Mouse (Mus musculus): ENCODE measurements around the gene Pygm. TPM values are rescaled to one million over a fixed set of nuclear protein-coding genes. Genes with fewer than 3 reads are reported as not detected.

The Pygm gene
- polyA plus RNA-seq, 1 experiment from 2014 or later, result 225 TPM

- 88% methylated on average over 10 of the region's 10 CpGs for WGBS
- no peak overlapping the region for H3K9ac ChIP-seq (ENCODE audit: low read length)
- peaks cover 17 to 27% of the 10 kb centered on the region in 2 experiments; a peak in 3 of 4 replicates for H3K4me1 ChIP-seq (ENCODE audit: control insufficient read depth in 2 of 2, insufficient read depth in 2 of 2, low read length in 2 of 2)
- no peak for ATAC-seq (ENCODE audit: insufficient number of reproducible peaks, insufficient read depth, low FRiP score, low read depth)
- no peak overlapping the region for H3K27ac ChIP-seq (replicated peaks in 1 of 2; ENCODE audit: control insufficient read depth in 1 of 2, insufficient read depth in 1 of 2, low read depth in 2 of 2, low read length in 2 of 2)
- no peak overlapping the region for H3K4me3 ChIP-seq (ENCODE audit: control insufficient read depth in 1 of 2, insufficient read depth in 1 of 2, low read depth in 1 of 2, low read length in 2 of 2)
- no peaks in the 10 kb centered on the region for H3K36me3 ChIP-seq (ENCODE audit: control insufficient read depth, insufficient read depth, low read length)
- H3K27me3 ChIP-seq (ENCODE audit: control insufficient read depth, insufficient read depth, low read length), result peaks cover 5% of the 10 kb centered on the region; the same call in 1 of the 2 replicates
- H3K9me3 ChIP-seq (ENCODE audit: control insufficient read depth, low read length), result no peaks in the 10 kb centered on the region
- H3K4me2 ChIP-seq (ENCODE audit: low read length), result no peak overlapping the region
Observed at GRCm38 (mm10) chr19:6403869-6404268, 19.7 kb downstream of the Pygm start.

DNA sequence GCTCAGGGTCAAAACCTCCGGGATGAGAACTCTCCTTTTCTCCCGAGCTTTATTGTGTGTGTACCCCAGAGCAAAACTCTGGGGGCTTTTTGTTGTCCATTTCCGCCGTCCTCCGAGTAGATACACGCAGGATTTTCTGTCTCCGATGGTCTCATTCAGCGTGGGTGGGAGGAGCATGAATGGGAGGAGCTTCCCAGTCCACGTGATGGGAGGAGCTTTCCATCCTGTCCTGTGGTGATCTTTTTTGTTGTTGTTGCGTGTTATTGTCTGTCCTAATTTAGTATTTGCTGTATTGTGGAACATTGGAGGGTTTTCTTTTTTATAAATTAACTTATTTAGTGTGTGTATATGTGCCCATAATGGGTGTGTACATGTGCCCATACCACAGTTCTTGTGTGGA lies 21.2 kb downstream of the Pygm start:
- Histone ChIP-seq H3K9ac (ENCODE audit: low read length) (no peak overlapping the region), H3K4me2 (ENCODE audit: low read length) (no peak overlapping the region), H3K4me3 (ENCODE audit: control insufficient read depth in 1 of 2, insufficient read depth in 1 of 2, low read depth in 1 of 2, low read length in 2 of 2) (no peak overlapping the region), H3K27me3 (ENCODE audit: control insufficient read depth, insufficient read depth, low read length) (peaks cover 5% of the 10 kb centered on the region; the same call in 1 of the 2 replicates), H3K36me3 (ENCODE audit: control insufficient read depth, insufficient read depth, low read length) (no peaks in the 10 kb centered on the region), H3K27ac (replicated peaks in 1 of 2; ENCODE audit: control insufficient read depth in 1 of 2, insufficient read depth in 1 of 2, low read depth in 2 of 2, low read length in 2 of 2) (no peak overlapping the region), H3K9me3 (ENCODE audit: control insufficient read depth, low read length) (no peaks in the 10 kb centered on the region), H3K4me1 (ENCODE audit: control insufficient read depth in 2 of 2, insufficient read depth in 2 of 2, low read length in 2 of 2) (peaks cover 10 to 17% of the 10 kb centered on the region in 2 experiments; a peak in 3 of 4 replicates)
- no peak for ATAC-seq (ENCODE audit: insufficient number of reproducible peaks, insufficient read depth, low FRiP score, low read depth)
- 76% methylated on average over 10 of the region's 10 CpGs for WGBS

DNA sequence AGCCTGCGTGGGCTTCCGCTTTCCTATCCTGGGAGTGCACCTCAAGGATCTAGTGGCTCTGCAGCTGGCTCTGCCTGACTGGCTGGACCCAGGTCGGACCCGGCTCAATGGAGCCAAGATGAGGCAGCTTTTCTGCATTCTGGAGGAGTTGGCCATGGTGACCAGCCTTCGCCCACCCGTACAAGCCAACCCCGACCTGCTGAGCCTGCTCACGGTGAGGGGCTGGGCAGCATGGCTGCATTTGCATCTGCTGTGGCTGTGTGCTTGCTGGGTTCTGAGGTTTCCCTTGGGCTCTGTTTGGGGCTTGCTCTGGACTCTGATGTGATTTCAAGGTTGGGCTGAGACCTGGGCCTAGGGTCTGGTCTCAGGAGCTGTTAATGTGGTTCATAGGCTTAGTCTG lies 22.9 kb downstream of the Pygm start:
- WGBS, result 81% methylated on average over 8 of the region's 8 CpGs
- Histone ChIP-seq H3K27ac (replicated peaks in 1 of 2; ENCODE audit: control insufficient read depth in 1 of 2, insufficient read depth in 1 of 2, low read depth in 2 of 2, low read length in 2 of 2) (no peak overlapping the region), H3K4me3 (ENCODE audit: control insufficient read depth in 1 of 2, insufficient read depth in 1 of 2, low read depth in 1 of 2, low read length in 2 of 2) (no peak overlapping the region), H3K4me1 (ENCODE audit: control insufficient read depth in 2 of 2, insufficient read depth in 2 of 2, low read length in 2 of 2) (peaks cover 2% of the 10 kb centered on the region in 2 experiments; a peak in 2 of 4 replicates), H3K27me3 (ENCODE audit: control insufficient read depth, insufficient read depth, low read length) (peaks cover 2% of the 10 kb centered on the region; the same call in 1 of the 2 replicates), H3K36me3 (ENCODE audit: control insufficient read depth, insufficient read depth, low read length) (no peaks in the 10 kb centered on the region), H3K9me3 (ENCODE audit: control insufficient read depth, low read length) (no peaks in the 10 kb centered on the region), H3K4me2 (ENCODE audit: low read length) (no peak overlapping the region), H3K9ac (ENCODE audit: low read length) (no peak overlapping the region)
- no peak for ATAC-seq (ENCODE audit: insufficient number of reproducible peaks, insufficient read depth, low FRiP score, low read depth)

DNA sequence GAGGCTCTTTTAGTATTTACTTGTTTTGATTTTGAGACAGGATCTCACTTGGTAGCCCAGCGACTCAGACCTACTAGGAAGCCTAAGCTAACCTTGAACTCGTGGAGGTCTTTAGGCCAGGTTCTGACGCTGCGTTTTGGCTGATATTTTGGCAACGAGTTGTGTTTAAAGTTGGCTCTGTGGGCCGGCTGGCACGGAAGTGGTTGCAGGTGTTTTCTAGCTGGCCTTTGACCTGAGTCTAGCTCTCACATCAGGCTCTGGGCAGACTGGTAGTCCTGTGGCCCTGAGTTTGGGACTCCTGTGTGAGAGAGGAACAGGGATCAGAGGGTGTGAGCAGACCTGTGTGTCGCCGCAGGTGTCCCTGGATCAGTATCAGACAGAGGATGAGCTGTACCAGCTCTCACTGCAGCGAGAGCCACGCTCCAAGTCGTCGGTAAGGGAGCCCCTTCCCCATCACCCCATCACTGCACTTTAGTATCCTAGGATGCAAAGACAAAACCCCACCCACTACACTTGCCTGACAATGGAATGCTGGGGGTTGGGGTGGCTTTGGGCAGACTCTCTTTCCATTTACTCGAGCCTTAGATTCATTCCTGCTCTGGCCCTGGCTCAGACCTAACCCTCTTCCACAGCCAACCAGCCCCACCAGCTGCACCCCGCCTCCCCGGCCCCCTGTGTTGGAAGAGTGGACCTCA lies 23.8 kb downstream of the Pygm start:
- WGBS, result 72% methylated on average over 16 of the region's 16 CpGs
- Histone ChIP-seq H3K4me3 (ENCODE audit: control insufficient read depth in 1 of 2, insufficient read depth in 1 of 2, low read depth in 1 of 2, low read length in 2 of 2) (no peak overlapping the region), H3K4me1 (ENCODE audit: control insufficient read depth in 2 of 2, insufficient read depth in 2 of 2, low read length in 2 of 2) (peaks cover 0 to 1% of the 10 kb centered on the region in 2 experiments; a peak in 1 of 4 replicates), H3K9ac (ENCODE audit: low read length) (no peak overlapping the region), H3K36me3 (ENCODE audit: control insufficient read depth, insufficient read depth, low read length) (no peaks in the 10 kb centered on the region), H3K4me2 (ENCODE audit: low read length) (no peak overlapping the region), H3K9me3 (ENCODE audit: control insufficient read depth, low read length) (no peaks in the 10 kb centered on the region), H3K27ac (replicated peaks in 1 of 2; ENCODE audit: control insufficient read depth in 1 of 2, insufficient read depth in 1 of 2, low read depth in 2 of 2, low read length in 2 of 2) (no peak overlapping the region), H3K27me3 (ENCODE audit: control insufficient read depth, insufficient read depth, low read length) (no peaks in the 10 kb centered on the region)
- ATAC-seq (ENCODE audit: insufficient number of reproducible peaks, insufficient read depth, low FRiP score, low read depth), result no peak

DNA sequence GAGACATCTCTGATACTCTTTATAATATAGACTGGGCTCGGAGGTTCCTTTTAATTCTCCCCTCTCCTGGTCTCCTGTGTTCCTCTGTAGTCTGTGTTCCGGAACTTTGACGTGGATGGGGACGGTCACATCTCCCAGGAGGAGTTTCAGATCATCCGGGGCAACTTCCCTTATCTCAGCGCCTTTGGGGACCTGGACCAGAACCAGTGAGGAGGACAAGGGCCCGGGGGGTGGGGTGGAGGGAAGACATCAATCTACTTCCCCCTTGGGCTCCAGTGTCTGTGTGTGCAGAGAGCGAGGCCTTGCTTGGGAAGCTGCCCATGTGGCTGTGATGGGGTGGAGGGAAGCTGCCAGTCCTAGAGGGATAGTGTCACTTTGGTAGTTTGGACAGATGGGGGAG lies 24.6 kb downstream of the Pygm start:
- Histone ChIP-seq H3K4me1 (ENCODE audit: control insufficient read depth in 2 of 2, insufficient read depth in 2 of 2, low read length in 2 of 2) (peaks cover 0 to 3% of the 10 kb centered on the region in 2 experiments; a peak in 1 of 4 replicates), H3K9ac (ENCODE audit: low read length) (no peak overlapping the region), H3K9me3 (ENCODE audit: control insufficient read depth, low read length) (no peaks in the 10 kb centered on the region), H3K4me3 (ENCODE audit: control insufficient read depth in 1 of 2, insufficient read depth in 1 of 2, low read depth in 1 of 2, low read length in 2 of 2) (no peak overlapping the region), H3K36me3 (ENCODE audit: control insufficient read depth, insufficient read depth, low read length) (no peaks in the 10 kb centered on the region), H3K27me3 (ENCODE audit: control insufficient read depth, insufficient read depth, low read length) (no peaks in the 10 kb centered on the region), H3K27ac (replicated peaks in 1 of 2; ENCODE audit: control insufficient read depth in 1 of 2, insufficient read depth in 1 of 2, low read depth in 2 of 2, low read length in 2 of 2) (no peak overlapping the region), H3K4me2 (ENCODE audit: low read length) (no peak overlapping the region)
- WGBS, result 73% methylated on average over 8 of the region's 8 CpGs
- ATAC-seq (ENCODE audit: insufficient number of reproducible peaks, insufficient read depth, low FRiP score, low read depth), result no peak

- peaks cover 0 to 3% of the 10 kb centered on the region in 2 experiments; a peak in 1 of 4 replicates for H3K4me1 ChIP-seq (ENCODE audit: control insufficient read depth in 2 of 2, insufficient read depth in 2 of 2, low read length in 2 of 2)
- no peak overlapping the region for H3K4me3 ChIP-seq (ENCODE audit: control insufficient read depth in 1 of 2, insufficient read depth in 1 of 2, low read depth in 1 of 2, low read length in 2 of 2)
- H3K4me2 ChIP-seq (ENCODE audit: low read length), result no peak overlapping the region
- no peak overlapping the region for H3K9ac ChIP-seq (ENCODE audit: low read length)
- no peak for ATAC-seq (ENCODE audit: insufficient number of reproducible peaks, insufficient read depth, low FRiP score, low read depth)
- no peak overlapping the region for H3K27ac ChIP-seq (replicated peaks in 1 of 2; ENCODE audit: control insufficient read depth in 1 of 2, insufficient read depth in 1 of 2, low read depth in 2 of 2, low read length in 2 of 2)
- 71% methylated on average over 5 of the region's 5 CpGs for WGBS
- no peaks in the 10 kb centered on the region for H3K36me3 ChIP-seq (ENCODE audit: control insufficient read depth, insufficient read depth, low read length)
- no peaks in the 10 kb centered on the region for H3K27me3 ChIP-seq (ENCODE audit: control insufficient read depth, insufficient read depth, low read length)
- no peaks in the 10 kb centered on the region for H3K9me3 ChIP-seq (ENCODE audit: control insufficient read depth, low read length)
Observed at GRCm38 (mm10) chr19:6409176-6409575, 25.0 kb downstream of the Pygm start.

DNA sequence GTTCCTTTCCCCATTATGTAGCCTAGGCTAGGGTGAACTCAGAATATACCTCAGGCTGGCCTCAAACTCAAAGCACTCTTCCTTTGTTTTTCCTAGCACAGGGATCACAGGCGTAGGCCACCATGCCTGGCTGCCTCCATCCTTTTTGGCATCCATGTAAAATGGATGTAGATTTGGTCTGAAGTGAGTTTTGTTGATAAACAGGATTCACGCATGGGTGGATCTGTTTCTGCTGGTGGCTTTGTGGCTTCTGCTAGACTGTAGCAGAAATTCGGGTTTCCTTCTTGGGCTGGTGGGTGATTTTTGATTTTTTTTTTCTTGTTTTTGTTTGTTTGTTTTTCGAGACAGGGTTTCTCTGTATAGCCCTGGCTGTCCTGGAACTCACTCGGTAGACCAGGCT lies 25.7 kb downstream of the Pygm start:
- H3K36me3 ChIP-seq (ENCODE audit: control insufficient read depth, insufficient read depth, low read length), result no peaks in the 10 kb centered on the region
- H3K9ac ChIP-seq (ENCODE audit: low read length), result no peak overlapping the region
- ATAC-seq (ENCODE audit: insufficient number of reproducible peaks, insufficient read depth, low FRiP score, low read depth), result no peak
- WGBS, result 84% methylated on average over 5 of the region's 5 CpGs
- H3K4me1 ChIP-seq (ENCODE audit: control insufficient read depth in 2 of 2, insufficient read depth in 2 of 2, low read length in 2 of 2), result peaks cover 0 to 3% of the 10 kb centered on the region in 2 experiments; a peak in 1 of 4 replicates
- H3K27ac ChIP-seq (replicated peaks in 1 of 2; ENCODE audit: control insufficient read depth in 1 of 2, insufficient read depth in 1 of 2, low read depth in 2 of 2, low read length in 2 of 2), result no peak overlapping the region
- H3K9me3 ChIP-seq (ENCODE audit: control insufficient read depth, low read length), result no peaks in the 10 kb centered on the region
- no peak overlapping the region for H3K4me2 ChIP-seq (ENCODE audit: low read length)
- no peak overlapping the region for H3K4me3 ChIP-seq (ENCODE audit: control insufficient read depth in 1 of 2, insufficient read depth in 1 of 2, low read depth in 1 of 2, low read length in 2 of 2)
- no peaks in the 10 kb centered on the region for H3K27me3 ChIP-seq (ENCODE audit: control insufficient read depth, insufficient read depth, low read length)

DNA sequence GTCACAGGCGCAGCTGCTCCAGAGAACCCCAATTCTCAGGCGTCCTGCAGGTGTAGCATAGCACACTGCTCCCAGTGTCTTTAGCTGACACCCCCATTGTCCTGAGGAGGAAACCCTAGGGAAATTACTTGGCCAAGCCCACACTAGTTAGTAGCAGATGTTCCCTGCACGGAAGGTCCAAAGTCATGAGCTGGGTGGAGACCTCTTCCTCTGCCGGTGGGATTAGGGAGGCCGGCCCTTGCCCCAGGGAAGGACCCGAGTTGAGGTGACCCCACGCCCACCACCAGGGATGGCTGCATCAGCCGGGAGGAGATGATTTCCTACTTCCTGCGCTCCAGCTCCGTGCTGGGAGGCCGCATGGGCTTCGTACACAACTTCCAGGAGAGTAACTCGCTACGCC lies 28.6 kb downstream of the Pygm start:
- 54% methylated on average over 14 of the region's 14 CpGs for WGBS
- H3K9me3 ChIP-seq (ENCODE audit: control insufficient read depth, low read length), result no peaks in the 10 kb centered on the region
- peaks cover 8 to 12% of the 10 kb centered on the region in 2 experiments; a peak in 3 of 4 replicates for H3K4me1 ChIP-seq (ENCODE audit: control insufficient read depth in 2 of 2, insufficient read depth in 2 of 2, low read length in 2 of 2)
- peaks cover 13% of the 10 kb centered on the region for H3K27me3 ChIP-seq (ENCODE audit: control insufficient read depth, insufficient read depth, low read length)
- no peak overlapping the region for H3K4me3 ChIP-seq (ENCODE audit: control insufficient read depth in 1 of 2, insufficient read depth in 1 of 2, low read depth in 1 of 2, low read length in 2 of 2)
- ATAC-seq (ENCODE audit: insufficient number of reproducible peaks, insufficient read depth, low FRiP score, low read depth), result no peak
- no peak overlapping the region for H3K9ac ChIP-seq (ENCODE audit: low read length)
- H3K4me2 ChIP-seq (ENCODE audit: low read length), result no peak overlapping the region
- no peaks in the 10 kb centered on the region for H3K36me3 ChIP-seq (ENCODE audit: control insufficient read depth, insufficient read depth, low read length)
- H3K27ac ChIP-seq (replicated peaks in 1 of 2; ENCODE audit: control insufficient read depth in 1 of 2, insufficient read depth in 1 of 2, low read depth in 2 of 2, low read length in 2 of 2), result no peak overlapping the region
